Mouse (Mus musculus) hindbrain, embryonic 11.5 days (tissue): Measurements from ENCODE around the gene Yy1. TPM values are rescaled to one million over a fixed set of nuclear protein-coding genes. Genes with fewer than 3 reads are reported as not detected.
A peak's percentile ranks its signal among the peaks of the same experiment; 100 is the strongest.

ENCODE experiments used
- ATAC-seq: fragments of 200-750 bp; cut with Nextera tagmentation; 2 replicates; pipeline ENCODE4 v1.8.0; 2017; ENCODE audit warnings: mild to moderate bottlenecking, moderate TSS enrichment, moderate library complexity; ENCODE audit not compliant: low FRiP score
- DNase-seq: peaks from one replicate; pipeline ENCODE4 v3.0.0-alpha.2; 2015; ENCODE audit warnings: low spot score
- H3K27ac ChIP-seq: fragments of 300-500 bp; sonication (generic); 2 replicates; pipeline ENCODE4 v1.5.1; 2014; ENCODE audit warnings: mild to moderate bottlenecking, low read depth, low read length
- H3K27me3 ChIP-seq: fragments of 300-500 bp; sonication (generic); 2 replicates; pipeline ENCODE4 v1.6.1; 2014; ENCODE audit warnings: mild to moderate bottlenecking, low read length, moderate library complexity, mixed read lengths; ENCODE audit not compliant: control insufficient read depth, insufficient read depth
- H3K36me3 ChIP-seq: fragments of 300-500 bp; sonication (generic); 2 replicates; pipeline ENCODE4 v1.6.1; 2014; ENCODE audit warnings: mild to moderate bottlenecking, low read length, moderate library complexity, mixed read lengths; ENCODE audit not compliant: control insufficient read depth, insufficient read depth
- H3K4me1 ChIP-seq: fragments of 300-500 bp; sonication (generic); replicated peaks from 2 replicates; pipeline ENCODE4 v1.6.1; 2014; ENCODE audit warnings: low read length, mixed read lengths; ENCODE audit not compliant: control insufficient read depth, insufficient read depth
- H3K4me2 ChIP-seq: fragments of 300-500 bp; sonication (generic); replicated peaks from 2 replicates; pipeline ENCODE4 v1.6.1; 2014; ENCODE audit warnings: mild to moderate bottlenecking, low read depth, low read length
- H3K4me3 ChIP-seq: fragments of 300-500 bp; sonication (generic); 2 replicates; pipeline ENCODE4 v1.5.1; 2014; ENCODE audit warnings: low read depth, low read length
- H3K9ac ChIP-seq: fragments of 300-500 bp; sonication (generic); 2 replicates; pipeline ENCODE4 v1.6.1; 2014; ENCODE audit warnings: low read depth, low read length
- H3K9me3 ChIP-seq: fragments of 300-500 bp; sonication (generic); 2 replicates; pipeline ENCODE4 v1.6.1; 2016; ENCODE audit warnings: low read length; ENCODE audit not compliant: control insufficient read depth
- WGBS: fragments of 180-500 bp; shearing (Covaris S2); extraction: QIAGEN DNeasy Blood & Tissue Kit; methylation state at CpG from one replicate; pipeline ENCODE4 v1.1.7; 2014; 5-methylcytosine and 5-hydroxymethylcytosine counted together
- microRNA counts: library from miRNA; unstranded; fragments of <30 nt; microRNA quantifications from one replicate; lab custom pipeline; 2015
- polyA plus RNA-seq: library from polyadenylated mRNA; unstranded; fragments of >200 nt; fragmentation: Nextera tagmentation; extraction: Ambion mirVana; gene quantifications from 2 replicates; pipeline ENCODE4 v1.2.1, GENCODE M21; 2014

Yy1 gene
- polyA plus RNA-seq, 1 experiment from 2014 or later: 21.1 TPM

DNA sequence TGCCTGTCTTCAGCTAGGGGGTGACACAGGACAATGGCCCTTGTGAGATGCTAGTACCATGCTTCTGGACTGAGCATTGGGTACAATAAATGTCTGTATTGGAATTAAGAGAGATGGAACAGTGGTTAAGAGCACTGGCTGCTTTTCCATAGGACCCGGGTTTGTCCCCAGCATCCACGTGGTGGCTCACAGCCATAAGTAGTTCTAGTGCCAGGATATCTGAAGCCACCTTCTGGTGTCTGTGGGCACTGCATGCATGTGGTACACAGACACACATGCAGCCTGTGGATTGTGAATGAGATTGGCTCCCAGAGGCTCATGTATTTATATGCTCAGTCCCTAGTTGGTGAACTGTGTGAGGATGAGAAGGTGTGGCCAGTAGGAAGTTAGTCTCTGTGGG, 76.8 kb downstream of the Yy1 start:
- Histone ChIP-seq H3K4me2 (no peak overlapping the region), H3K27me3 (no peaks in the 10 kb centered on the region), H3K4me1 (no peaks in the 10 kb centered on the region), H3K36me3 (peaks cover 15% of the 10 kb centered on the region), H3K4me3 (no peak overlapping the region), H3K9ac (no peak overlapping the region), H3K27ac (no peak overlapping the region), H3K9me3 (no peaks in the 10 kb centered on the region)
- ATAC-seq (no peak), DNase-seq (no peak)
- 89% methylated on average over 2 of the region's 2 CpGs for WGBS

MicroRNAs encoded within 50 kb of the gene (microRNA counts, 519-probe panel; counts per million panel counts)
- not detected for microRNA mmu-miR-345-3p (lab: Ali Mortazavi, UCI)
- microRNA mmu-miR-345-5p (lab: Ali Mortazavi, UCI): 3,774 counts per million, percentile 32 among the panel's probes with 10 or more counts

Other genes with a start within 250 kb of the Yy1 start
- 109 and 121 TPM in 2 replicates for gene Evl, start 238.3 kb upstream of the Yy1 start, polyA plus RNA-seq
- gene Degs2, start 90.7 kb upstream of the Yy1 start, polyA plus RNA-seq: 0.59 and 2.7 TPM in 2 replicates
- 10.5 and 12.0 TPM in 2 replicates for gene Slc25a29, start 42.9 kb downstream of the Yy1 start, polyA plus RNA-seq
- 9.3 and 10.1 TPM in 2 replicates for gene Slc25a47, start 43.1 kb downstream of the Yy1 start, polyA plus RNA-seq
- 3.5 and 5.4 TPM in 2 replicates for gene Wdr25, start 100.7 kb downstream of the Yy1 start, polyA plus RNA-seq
- gene Wars, start 101.2 kb downstream of the Yy1 start, polyA plus RNA-seq: 112 and 119 TPM in 2 replicates